Mouse (Mus musculus) CH12.LX (cell line): ENCODE data around the gene Loxl3. TPM values are rescaled to one million over a fixed set of nuclear protein-coding genes. Genes with fewer than 3 reads are reported as not detected.

ENCODE experiments used
- DNase-seq: peaks from one replicate; pipeline ENCODE4 v3.0.0-alpha.2; 2013; ENCODE audit errors: extremely low read depth
- H3K27ac ChIP-seq: 2 replicates; pipeline ENCODE4 v1.5.1; 2012; ENCODE audit warnings: low read depth, mild to moderate bottlenecking, control low read depth, moderate library complexity; ENCODE audit not compliant: insufficient read depth
- H3K27me3 ChIP-seq: replicated peaks from 2 replicates; pipeline ENCODE3; 2012; ENCODE audit warnings: inconsistent platforms
- H3K36me3 ChIP-seq, 2 experiments: replicated peaks in 1 of 2; 2 replicates each; pipeline versions ENCODE3 to v1.6.1; 2012; ENCODE audit warnings: inconsistent platforms in 1 of 2, low read length in 1 of 2, mild to moderate bottlenecking in 1 of 2, mixed read lengths in 1 of 2, moderate library complexity in 1 of 2; ENCODE audit not compliant: control insufficient read depth in 1 of 2, insufficient read depth in 1 of 2
- H3K4me1 ChIP-seq, 2 experiments: 2 replicates each; pipeline ENCODE4 v1.6.1; 2012; ENCODE audit warnings: inconsistent platforms in 1 of 2, moderate library complexity in 1 of 2; ENCODE audit not compliant: insufficient read depth in 2 of 2, control insufficient read depth in 1 of 2
- H3K4me2 ChIP-seq: 2 replicates; pipeline ENCODE4 v1.6.1; 2012; ENCODE audit warnings: low read depth, mild to moderate bottlenecking, control low read depth; ENCODE audit not compliant: poor library complexity, insufficient read depth, severe bottlenecking
- H3K4me3 ChIP-seq, 3 experiments: fragments of 150-350 bp in 1 of 3; sonication (generic) in 1 of 3; replicated peaks in 1 of 3; 2 replicates each; pipeline versions ENCODE3 to v1.5.1; 2011 to 2012; ENCODE audit warnings: low read depth in 2 of 3, low read length in 2 of 3, mild to moderate bottlenecking in 2 of 3, moderate library complexity in 2 of 3, control low read depth in 1 of 3, improper control_type of control experiment in 1 of 3, inconsistent platforms in 1 of 3, mixed read lengths in 1 of 3; ENCODE audit not compliant: poor library complexity in 1 of 3
- H3K79me2 ChIP-seq: replicated peaks from 2 replicates; pipeline ENCODE4 v1.6.1; 2012; ENCODE audit warnings: mild to moderate bottlenecking, moderate library complexity; ENCODE audit not compliant: control insufficient read depth, poor library complexity, insufficient read depth, severe bottlenecking; ENCODE audit errors: extremely low read depth
- H3K9ac ChIP-seq: 2 replicates; pipeline ENCODE4 v1.6.1; 2012; ENCODE audit warnings: low read depth, mild to moderate bottlenecking, control low read depth, moderate library complexity; ENCODE audit not compliant: insufficient read depth
- H3K9me3 ChIP-seq: replicated peaks from 2 replicates; pipeline ENCODE3; 2012; ENCODE audit warnings: low read length, inconsistent platforms, mixed read lengths
- BHLHE40 ChIP-seq: IDR thresholded peaks from 2 replicates; pipeline ENCODE4 v1.6.1; 2011; ENCODE audit warnings: mild to moderate bottlenecking, low read depth, low read length, improper control_type of control experiment
- CHD2 ChIP-seq: IDR thresholded peaks from 2 replicates; pipeline ENCODE4 v1.6.1; 2011; ENCODE audit warnings: low read length, improper control_type of control experiment
- CTCF ChIP-seq, 2 experiments: IDR thresholded peaks in 1 of 2; conservative IDR thresholded peaks in 1 of 2; 2 replicates each; pipeline ENCODE4 v1.5.1; 2011 to 2012; ENCODE audit warnings: low read depth in 2 of 2, low read length in 2 of 2, improper control_type of control experiment in 1 of 2, inconsistent platforms in 1 of 2, mild to moderate bottlenecking in 1 of 2, moderate library complexity in 1 of 2
- E2F4 ChIP-seq: IDR thresholded peaks from 2 replicates; pipeline ENCODE4 v1.6.1; 2011; ENCODE audit warnings: low read depth, low read length, improper control_type of control experiment; ENCODE audit not compliant: insufficient replicate concordance
- ELF1 ChIP-seq: IDR thresholded peaks from 2 replicates; pipeline ENCODE4 v1.6.1; 2014; ENCODE audit warnings: low read depth, mild to moderate bottlenecking, inconsistent platforms, low read length, improper control_type of control experiment
- ETS1 ChIP-seq: conservative IDR thresholded peaks from 2 replicates; pipeline ENCODE4 v1.6.1; 2012; ENCODE audit warnings: low read depth, mild to moderate bottlenecking, inconsistent platforms, low read length, improper control_type of control experiment, moderate library complexity
- JUN ChIP-seq: IDR thresholded peaks from 2 replicates; pipeline ENCODE4 v1.6.1; 2011; ENCODE audit warnings: low read depth, mild to moderate bottlenecking, low read length, improper control_type of control experiment, moderate library complexity; ENCODE audit not compliant: insufficient read depth
- JUND ChIP-seq: conservative IDR thresholded peaks from 2 replicates; pipeline ENCODE4 v1.6.1; 2011; ENCODE audit warnings: low read depth, low read length, improper control_type of control experiment
- MAFK ChIP-seq: IDR thresholded peaks from 2 replicates; pipeline ENCODE4 v1.6.1; 2011; ENCODE audit warnings: low read length, improper control_type of control experiment; ENCODE audit not compliant: insufficient replicate concordance
- MAX ChIP-seq: IDR thresholded peaks from 2 replicates; pipeline ENCODE4 v1.6.1; 2011; ENCODE audit warnings: low read length, improper control_type of control experiment
- MAZ ChIP-seq: IDR thresholded peaks from 2 replicates; pipeline ENCODE4 v1.6.1; 2012; ENCODE audit warnings: low read depth, mild to moderate bottlenecking, inconsistent platforms, low read length, improper control_type of control experiment, moderate library complexity
- MEF2A ChIP-seq: IDR thresholded peaks from 2 replicates; pipeline ENCODE4 v1.6.1; 2014; ENCODE audit warnings: low read depth, mild to moderate bottlenecking, inconsistent platforms, low read length, improper control_type of control experiment, borderline replicate concordance
- MXI1 ChIP-seq: IDR thresholded peaks from 2 replicates; pipeline ENCODE4 v1.6.1; 2011; ENCODE audit warnings: mild to moderate bottlenecking, low read depth, low read length, improper control_type of control experiment
- MYC ChIP-seq: IDR thresholded peaks from 2 replicates; pipeline ENCODE4 v1.6.1; 2011; ENCODE audit warnings: low read depth, mild to moderate bottlenecking, improper control_type of control experiment, low read length
- NELFE ChIP-seq: IDR thresholded peaks from 2 replicates; pipeline ENCODE4 v1.6.1; 2011; ENCODE audit warnings: low read depth, low read length, improper control_type of control experiment
- RAD21 ChIP-seq: IDR thresholded peaks from 2 replicates; pipeline ENCODE4 v1.6.1; 2011; ENCODE audit warnings: low read depth, mild to moderate bottlenecking, low read length, improper control_type of control experiment, moderate library complexity
- RCOR1 ChIP-seq: conservative IDR thresholded peaks from 2 replicates; pipeline ENCODE4 v1.6.1; 2012; ENCODE audit warnings: low read depth, mild to moderate bottlenecking, inconsistent platforms, low read length, improper control_type of control experiment
- SIN3A ChIP-seq: IDR thresholded peaks from 2 replicates; pipeline ENCODE4 v1.6.1; 2012; ENCODE audit warnings: low read length, improper control_type of control experiment, inconsistent platforms
- SMC3 ChIP-seq: IDR thresholded peaks from 2 replicates; pipeline ENCODE4 v1.6.1; 2011; ENCODE audit warnings: low read depth, low read length, improper control_type of control experiment
- UBTF ChIP-seq: IDR thresholded peaks from 2 replicates; pipeline ENCODE4 v1.6.1; 2012; ENCODE audit warnings: low read depth, mild to moderate bottlenecking, inconsistent platforms, low read length, improper control_type of control experiment, moderate library complexity
- USF1 ChIP-seq: IDR thresholded peaks from 2 replicates; pipeline ENCODE4 v1.6.1; 2014; ENCODE audit warnings: low read depth, mild to moderate bottlenecking, inconsistent platforms, low read length, improper control_type of control experiment
- ZC3H11A ChIP-seq: IDR thresholded peaks from 2 replicates; pipeline ENCODE4 v1.6.1; 2012; ENCODE audit warnings: low read depth, mild to moderate bottlenecking, inconsistent platforms, low read length, improper control_type of control experiment
- ZKSCAN1 ChIP-seq: IDR thresholded peaks from 2 replicates; pipeline ENCODE4 v1.6.1; 2012; ENCODE audit warnings: low read depth, inconsistent platforms, low read length, improper control_type of control experiment, borderline replicate concordance
- ZMIZ1 ChIP-seq: IDR thresholded peaks from 2 replicates; pipeline ENCODE4 v1.6.1; 2012; ENCODE audit warnings: low read depth, mild to moderate bottlenecking, inconsistent platforms, low read length, improper control_type of control experiment
- dilution Hi-C: fragments of 300-500 bp; cut with MboI; formaldehyde crosslinking; loops from 2 replicates; pipeline ENCODE4 v1.14.3; 2020; ENCODE audit warnings: low sequenced_read_pairs; ENCODE audit not compliant: extremely low pct_unique_long_range_greater_than_20kb, extremely low pct_ligation_motif_present
- in situ Hi-C: fragments of 300-500 bp; cut with MboI; formaldehyde crosslinking; loops from 3 replicates; pipeline ENCODE4 v1.14.3; 2019; ENCODE audit warnings: low sequenced_read_pairs, low pct_ligation_motif_present, low pct_unique_long_range_greater_than_20kb, mixed read lengths
- polyA plus RNA-seq: library from polyadenylated mRNA; unstranded; fragments of >175 nt; gene quantifications from 2 replicates; pipeline ENCODE4 v1.2.1, GENCODE M21; 2012; ENCODE audit warnings: low read depth; ENCODE audit not compliant: insufficient read length
- total RNA-seq, 2 experiments: library from RNA; depleted of rRNA; stranded (reverse); fragments of 300-350 nt in 1 of 2; fragments of >200 nt in 1 of 2; gene quantifications; 2 replicates each; pipeline ENCODE4 v1.2.3; 2012 to 2014

The Loxl3 gene
- total and polyA plus RNA-seq, 3 experiments = 0.05 to 0.93 (median 0.74) TPM

GRCm38 (mm10) chr6:83003850-83004249 is 30.1 kb upstream of the Loxl3 start:
- TF ChIP-seq NELFE (no peak), MAX (no peak), CHD2 (no peak)
- dilution Hi-C loops = no loop called here
- Histone ChIP-seq H3K36me3 (peaks cover 0 to 2% of the 10 kb centered on the region in 2 experiments), H3K4me1 (peaks cover 17 to 35% of the 10 kb centered on the region in 2 experiments), H3K4me2 (peak overlapping the region; percentile 96), H3K4me3 (peak overlapping the region; percentile 48 to 60 (median 54)), H3K9me3 (no peaks in the 10 kb centered on the region), H3K27me3 (no peaks in the 10 kb centered on the region), H3K27ac (peak overlapping the region; percentile 76), H3K9ac (peak overlapping the region; percentile 92), H3K79me2 (no peaks in the 10 kb centered on the region; the same call in 1 of the 2 replicates)
- DNase-seq = no peak
- in situ Hi-C loops = no loop called here

- no peaks in the 10 kb centered on the region for H3K9me3 ChIP-seq
- peak overlapping the region; percentile 96 for H3K4me2 ChIP-seq
- peaks cover 0 to 2% of the 10 kb centered on the region in 2 experiments for H3K36me3 ChIP-seq
- dilution Hi-C loops = no loop called here
- TF ChIP-seq BHLHE40 = no peak
- no peak for TF ChIP-seq ZC3H11A
- peak; percentile 58; the same call in 1 of the 2 replicates for TF ChIP-seq MYC
- TF ChIP-seq UBTF = no peak
- TF ChIP-seq USF1 = no peak
- TF ChIP-seq ELF1 = no peak
- TF ChIP-seq ZMIZ1 = no peak
- TF ChIP-seq MXI1 = peak; percentile 15; the same call in 1 of the 2 replicates
- TF ChIP-seq ZKSCAN1 = no peak
- peak; percentile 52 for TF ChIP-seq MAX
- no peaks in the 10 kb centered on the region; the same call in 1 of the 2 replicates for H3K79me2 ChIP-seq
- peaks cover 17 to 40% of the 10 kb centered on the region in 2 experiments for H3K4me1 ChIP-seq
- H3K27ac ChIP-seq = peak overlapping the region; percentile 76
- in situ Hi-C loops = no loop called here
- peak overlapping the region; percentile 92 for H3K9ac ChIP-seq
- no peak for DNase-seq
- no peaks in the 10 kb centered on the region for H3K27me3 ChIP-seq
- H3K4me3 ChIP-seq = peak overlapping the region; percentile 48 to 60 (median 54)
Measured at GRCm38 (mm10) chr6:83004309-83004708, 29.7 kb upstream of the Loxl3 start.

- peak; percentile 88 for DNase-seq
- Histone ChIP-seq H3K79me2 (no peaks in the 10 kb centered on the region; the same call in 1 of the 2 replicates), H3K9ac (peak overlapping the region; percentile 92), H3K4me2 (peak overlapping the region; percentile 96), H3K9me3 (no peaks in the 10 kb centered on the region), H3K36me3 (peaks cover 0 to 2% of the 10 kb centered on the region in 2 experiments), H3K27ac (peak overlapping the region; percentile 69), H3K4me3 (peak overlapping the region; percentile 48 to 60 (median 54)), H3K4me1 (peaks cover 17 to 44% of the 10 kb centered on the region in 2 experiments), H3K27me3 (no peaks in the 10 kb centered on the region)
- dilution Hi-C loops = no loop called here
- in situ Hi-C loops = loop anchor here (5.0 kb wide), 1 partner anchor 37 kb away; no protein-coding TSS in a partner anchor
- TF ChIP-seq USF1 = peak; percentile 86
- TF ChIP-seq E2F4 = no peak
- peak; percentile 59; the same call in 1 of the 2 replicates for TF ChIP-seq SIN3A
- peak; percentile 88 for TF ChIP-seq ELF1
- no peak for TF ChIP-seq JUN
- TF ChIP-seq MAFK = no peak
- peak; percentile 93 for TF ChIP-seq ETS1
- no peak for TF ChIP-seq ZC3H11A
- no peak; the same call in 1 of the 2 replicates for TF ChIP-seq MXI1
- TF ChIP-seq CTCF (conservative IDR thresholded peaks at IDR 0.05 in 1 of 2, IDR thresholded peaks at IDR 0.05 in 1 of 2; ENCODE audit: low read depth in 2 of 2, low read length in 2 of 2) = peak in 1 of 2 experiments; percentile 11; a peak in 1 of 4 replicates
- no peak; the same call in 1 of the 2 replicates for TF ChIP-seq MAZ
- no peak; the same call in 1 of the 2 replicates for TF ChIP-seq RAD21
- TF ChIP-seq JUND = no peak
- TF ChIP-seq RCOR1 = no peak
- TF ChIP-seq MEF2A = peak; percentile 97
- peak; percentile 8; the same call in 1 of the 2 replicates for TF ChIP-seq SMC3
- TF ChIP-seq MAX = peak; percentile 96
- no peak for TF ChIP-seq CHD2
- no peak for TF ChIP-seq UBTF
Measured at GRCm38 (mm10) chr6:83004872-83005271, 29.1 kb upstream of the Loxl3 start.
